Mouse (Mus musculus) bone marrow, adult 2 months (tissue): Measurements from ENCODE around the gene Hoxb4.

ENCODE experiments used
- CTCF ChIP-seq: fragments of 200-500 bp; IDR thresholded peaks from 2 replicates; pipeline ENCODE4 v1.5.1; 2011; ENCODE audit warnings: low read length, control low read depth; ENCODE audit not compliant: control insufficient read depth, insufficient read depth
- POLR2A ChIP-seq: fragments of 200-500 bp; IDR thresholded peaks from 2 replicates; pipeline ENCODE4 v1.6.1; 2011; ENCODE audit warnings: low read depth, mild to moderate bottlenecking, control low read depth, low read length, borderline replicate concordance; ENCODE audit not compliant: control insufficient read depth

DNA sequence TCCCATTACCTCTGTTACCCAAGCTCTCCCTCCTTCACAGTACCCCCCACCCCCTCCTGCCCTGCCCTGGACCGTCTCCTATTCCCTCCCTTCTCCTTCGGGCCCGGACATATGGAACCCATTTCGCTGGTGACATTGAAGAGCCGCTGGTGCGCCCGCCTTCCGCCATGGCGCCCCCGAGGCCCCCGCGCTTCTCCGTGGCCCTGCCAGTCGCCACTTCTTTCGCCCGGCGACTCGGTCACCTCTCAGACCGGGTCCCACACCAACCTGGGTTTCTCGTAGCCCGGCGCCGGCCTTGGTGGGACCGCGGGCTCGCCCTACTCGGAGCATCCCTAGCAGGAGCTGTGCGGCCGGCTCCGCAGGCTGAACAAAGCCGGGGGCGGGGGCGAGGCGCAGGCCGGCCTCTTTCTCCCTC lies 14.6 kb downstream of the Hoxb4 start:
- no peak for TF ChIP-seq CTCF
- TF ChIP-seq POLR2A = no peak
